Mouse (Mus musculus) liver (tissue): ENCODE measurements around the gene Maml1.

ENCODE experiments used
- DNase-seq: peaks from one replicate; pipeline ENCODE4 v3.0.0-alpha.2; 2020; ENCODE audit warnings: mixed read lengths

The Maml1 gene

DNA sequence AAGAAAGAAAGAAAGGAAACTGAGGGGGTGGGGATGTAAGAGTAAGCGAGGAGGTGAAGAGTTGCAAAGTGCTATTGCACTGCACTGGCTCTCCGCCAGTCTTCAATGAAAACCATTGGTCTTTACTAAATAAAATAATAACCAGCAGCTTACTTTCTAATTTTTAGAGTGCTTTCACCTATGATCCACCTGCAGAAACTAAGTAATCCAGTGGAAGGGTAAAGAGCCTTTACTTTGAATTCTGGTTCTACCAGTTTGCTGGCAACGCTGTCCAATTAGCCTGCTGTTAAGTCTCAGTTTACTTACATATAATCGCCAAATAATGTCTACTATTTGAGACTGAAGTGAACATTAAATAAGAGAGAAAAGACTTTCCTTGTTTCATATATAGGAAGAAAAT is 13.1 kb downstream of the Maml1 start:
- no peak for DNase-seq

DNA sequence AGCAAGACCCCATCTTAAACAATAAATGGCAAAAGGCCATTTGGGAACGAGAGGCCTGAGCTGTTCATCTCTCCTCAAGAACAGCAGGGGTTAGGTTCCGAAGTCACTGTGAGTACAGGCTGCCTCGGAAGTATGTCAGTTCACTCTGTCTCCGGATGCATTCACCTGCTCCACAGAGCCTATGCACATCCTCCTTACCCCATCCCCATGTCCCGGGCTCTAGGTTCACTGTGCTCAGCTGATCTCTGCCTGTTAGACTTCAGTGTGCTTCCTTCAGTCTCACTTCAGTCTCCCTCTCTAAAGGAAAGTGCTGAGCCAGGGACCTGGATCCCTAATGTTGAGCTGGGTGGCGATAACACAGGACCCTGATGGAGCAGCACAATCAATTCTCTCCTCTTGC is 14.4 kb downstream of the Maml1 start:
- no peak for DNase-seq

DNA sequence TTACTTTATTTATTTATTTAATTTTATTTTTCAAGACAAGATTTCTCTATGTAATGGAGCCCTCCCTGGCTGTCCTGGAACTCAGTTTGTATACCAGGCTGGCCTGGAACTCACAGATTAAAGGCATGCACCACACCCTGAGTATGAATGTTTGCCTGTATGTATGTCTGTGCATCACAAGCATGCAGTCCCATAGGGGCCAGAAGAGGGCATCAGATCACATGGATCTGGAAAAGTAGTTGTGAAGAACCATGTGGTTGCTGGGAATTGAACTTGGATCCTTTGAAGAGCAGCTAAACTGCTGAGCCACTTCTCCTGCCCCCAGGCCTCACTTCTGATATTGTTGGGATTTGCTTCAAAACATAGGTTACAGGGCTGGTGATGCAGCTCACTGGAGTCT is 15.1 kb downstream of the Maml1 start:
- no peak for DNase-seq

DNA sequence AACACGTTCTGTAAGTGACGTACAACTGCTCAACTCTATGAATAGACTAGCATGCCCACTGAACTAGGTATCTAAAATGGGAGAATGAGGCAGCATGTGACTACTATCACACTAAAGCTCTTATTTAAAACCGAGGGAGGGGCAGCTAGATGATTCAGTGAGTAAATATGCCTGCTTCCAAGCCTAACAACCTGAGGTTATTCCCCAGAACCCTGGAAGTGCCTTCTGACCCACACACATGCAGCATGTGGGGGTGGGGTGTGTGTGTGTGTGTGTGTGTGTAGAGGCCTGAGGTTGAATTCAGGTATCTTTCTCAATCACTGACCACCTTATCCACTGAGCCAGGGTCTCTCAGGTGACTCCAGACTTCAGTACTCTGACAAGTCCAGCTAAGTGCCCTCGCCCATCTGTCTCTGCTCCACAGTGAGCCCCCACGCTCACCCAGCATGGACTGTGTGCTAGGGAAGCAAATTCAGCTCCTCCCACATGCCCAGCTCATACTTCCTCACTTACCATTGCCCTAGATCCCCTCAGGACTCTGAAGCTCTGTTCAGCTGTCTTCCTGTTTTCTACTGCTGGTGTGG is 16.5 kb downstream of the Maml1 start:
- DNase-seq = no peak

DNA sequence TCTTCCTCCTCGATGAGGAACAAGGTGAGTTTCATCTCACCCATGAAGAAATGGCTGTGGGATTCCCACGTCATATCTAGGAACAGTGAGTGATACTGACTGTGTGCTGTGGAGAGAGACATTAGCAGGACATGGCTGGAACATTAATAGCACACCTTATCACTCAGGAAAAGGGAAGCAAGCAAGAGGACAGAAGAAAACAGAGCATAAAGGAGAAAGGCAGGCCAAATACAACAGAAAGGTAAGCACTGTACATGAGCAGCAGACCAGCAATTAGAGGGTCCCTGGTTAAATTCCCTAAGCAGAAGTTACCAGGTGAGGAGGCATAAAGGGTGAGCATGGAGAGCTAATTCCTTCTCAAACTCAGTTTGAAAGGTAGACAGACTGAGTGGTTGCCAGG is 17.0 kb downstream of the Maml1 start:
- no peak for DNase-seq

DNA sequence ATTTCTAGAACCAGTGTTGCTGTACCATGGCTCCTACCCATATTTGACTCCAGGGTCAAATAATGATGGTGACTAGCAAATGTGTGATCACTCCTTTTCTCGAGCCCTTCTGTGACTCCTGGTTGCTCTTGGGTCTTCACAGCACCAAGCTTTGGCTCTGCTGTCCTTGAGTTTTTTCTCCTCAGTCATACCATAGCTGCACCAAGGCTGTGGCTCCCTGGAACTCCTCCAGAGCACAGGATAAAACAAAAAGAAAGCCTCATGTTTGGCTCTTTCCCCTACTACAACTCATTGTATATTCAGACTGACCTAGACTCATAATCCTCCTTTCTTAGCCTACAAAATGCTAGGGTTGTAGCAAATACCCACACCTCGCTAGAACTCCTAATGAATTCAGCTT is 19.3 kb downstream of the Maml1 start:
- DNase-seq = no peak

DNA sequence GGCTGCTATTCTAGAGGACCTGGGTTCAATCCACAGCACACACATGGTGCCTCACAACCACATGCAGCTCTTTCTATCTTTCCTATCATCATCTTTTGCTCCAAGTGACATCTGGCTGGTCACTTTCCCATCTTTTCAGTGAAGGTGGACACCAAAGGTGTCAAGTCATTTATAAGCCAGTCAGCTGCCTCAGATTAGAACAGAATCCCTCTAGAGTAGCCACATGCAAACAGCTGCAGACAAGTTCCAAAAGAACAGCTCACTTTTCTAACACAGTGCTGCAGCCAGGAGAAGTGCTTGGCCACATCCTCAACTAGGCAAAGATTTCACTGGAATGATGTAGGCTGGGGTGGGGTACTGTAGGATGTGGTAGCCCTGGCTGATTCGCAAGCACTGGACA is 22.2 kb downstream of the Maml1 start:
- DNase-seq = no peak

DNA sequence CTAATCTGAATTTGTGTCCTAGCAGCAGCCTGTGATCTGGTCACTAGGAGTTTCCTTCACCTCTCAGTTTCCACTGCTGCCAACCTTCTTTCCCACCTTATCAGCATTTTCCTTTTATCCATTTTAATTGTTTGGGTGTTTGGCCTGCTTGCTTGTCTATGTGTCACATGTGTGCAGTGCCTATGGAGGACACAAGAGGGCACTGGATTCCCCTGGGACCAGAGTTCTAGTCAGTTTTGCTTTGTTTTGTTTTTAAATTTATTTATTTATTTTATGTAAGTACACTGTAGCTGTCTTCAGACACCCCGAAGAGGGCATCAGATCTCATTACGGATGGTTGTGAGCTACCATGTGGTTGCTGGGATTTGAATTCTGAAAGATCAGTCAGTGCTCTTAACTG is 22.9 kb downstream of the Maml1 start:
- no peak for DNase-seq

DNA sequence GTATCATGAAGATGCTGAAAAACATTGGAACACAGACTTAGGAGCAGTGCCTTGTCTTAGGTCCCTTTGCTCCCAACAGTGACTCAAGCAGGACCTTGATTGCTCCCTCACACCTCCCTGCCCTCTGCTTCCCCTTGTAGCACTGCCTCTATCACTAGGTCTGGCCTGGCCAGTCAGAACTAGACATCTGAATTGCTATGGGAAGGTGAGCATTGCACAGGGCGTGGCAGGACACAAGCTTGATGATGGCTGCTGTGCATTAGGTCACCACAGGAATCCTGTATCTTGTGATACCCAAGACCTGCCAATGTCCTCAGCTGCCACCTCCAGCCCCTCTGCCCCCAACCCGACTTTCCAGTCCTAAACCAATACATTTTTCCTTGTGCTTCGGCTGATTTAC is 25.1 kb downstream of the Maml1 start:
- DNase-seq = no peak

DNA sequence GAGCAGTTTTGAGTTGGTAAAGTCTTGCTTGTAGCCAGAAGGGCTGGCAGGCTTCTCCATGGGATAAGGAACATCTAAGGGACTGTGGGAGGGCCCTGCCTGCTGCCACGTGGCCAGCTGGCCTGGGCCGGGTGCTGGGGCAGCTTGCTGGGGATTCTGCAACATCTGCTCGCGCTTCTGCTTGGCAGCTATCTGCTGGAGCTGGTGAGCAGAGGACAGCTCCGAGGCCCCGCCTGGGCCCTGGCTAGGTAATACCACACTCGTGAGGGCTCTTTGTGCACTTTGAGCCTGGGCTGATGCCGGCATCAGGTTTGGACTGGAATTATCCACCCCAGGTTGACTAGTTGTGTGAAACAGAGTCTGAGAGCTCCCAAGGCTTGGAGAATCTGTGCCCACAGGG is 26.2 kb downstream of the Maml1 start:
- no peak for DNase-seq

DNA sequence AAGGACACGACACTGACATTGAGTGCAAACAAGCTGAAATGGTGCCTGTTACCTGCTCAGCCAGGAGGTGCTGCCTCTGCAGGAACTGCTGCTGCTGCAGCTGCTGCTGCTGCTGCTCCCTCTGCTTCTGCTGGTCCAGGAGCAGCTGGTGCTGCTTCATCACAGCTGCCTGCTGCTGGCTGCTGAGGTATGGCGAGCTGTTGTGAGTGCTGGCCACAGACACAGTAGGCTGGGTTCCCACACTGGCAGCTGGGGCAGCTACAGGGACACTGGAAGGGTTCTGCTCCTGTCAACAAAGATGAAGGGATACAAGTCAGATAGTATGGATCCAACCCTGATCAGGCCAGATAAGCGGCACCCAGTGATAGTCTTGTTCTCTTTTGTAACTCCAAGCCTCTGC is 28.9 kb downstream of the Maml1 start:
- no peak for DNase-seq

DNA sequence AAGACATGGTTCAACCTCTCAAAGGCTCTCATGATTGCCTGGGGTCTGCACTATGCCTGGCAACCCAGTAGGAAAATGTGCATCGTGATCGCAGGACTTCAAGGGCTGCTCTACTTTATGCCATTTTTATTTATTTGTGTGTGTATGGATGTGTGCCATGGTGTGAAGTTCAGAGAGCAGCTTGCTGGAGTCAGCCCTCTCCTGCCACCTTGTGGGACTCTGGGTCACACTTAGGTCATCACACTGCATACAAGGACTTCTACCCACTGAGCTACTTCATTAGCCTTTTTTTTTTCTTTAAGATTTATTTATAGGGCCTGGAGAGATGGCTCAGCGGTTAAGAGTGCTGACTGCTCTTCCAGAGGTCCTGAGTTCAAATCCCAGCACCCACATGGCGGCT is 30.1 kb downstream of the Maml1 start:
- no peak for DNase-seq

DNA sequence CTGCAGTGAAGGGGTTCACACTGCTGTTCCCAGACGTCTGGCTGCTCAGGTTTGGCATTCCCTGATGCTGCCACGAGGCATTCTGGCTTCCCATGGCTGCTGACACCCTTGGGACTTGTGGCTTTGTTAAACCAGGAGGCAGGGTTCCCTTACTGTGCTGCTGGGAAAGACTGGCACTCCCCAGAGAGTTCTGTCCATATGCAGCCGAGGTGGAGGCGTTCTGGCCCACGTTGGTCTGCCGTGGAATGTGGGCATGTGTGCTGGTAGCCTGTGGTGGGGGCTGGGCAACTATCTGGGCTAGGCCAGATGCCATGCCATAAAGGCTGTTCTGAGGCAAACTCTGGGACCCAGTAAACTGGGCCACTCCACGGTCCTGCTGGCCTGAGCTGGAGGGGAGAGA is 33.8 kb downstream of the Maml1 start:
- DNase-seq = no peak

DNA sequence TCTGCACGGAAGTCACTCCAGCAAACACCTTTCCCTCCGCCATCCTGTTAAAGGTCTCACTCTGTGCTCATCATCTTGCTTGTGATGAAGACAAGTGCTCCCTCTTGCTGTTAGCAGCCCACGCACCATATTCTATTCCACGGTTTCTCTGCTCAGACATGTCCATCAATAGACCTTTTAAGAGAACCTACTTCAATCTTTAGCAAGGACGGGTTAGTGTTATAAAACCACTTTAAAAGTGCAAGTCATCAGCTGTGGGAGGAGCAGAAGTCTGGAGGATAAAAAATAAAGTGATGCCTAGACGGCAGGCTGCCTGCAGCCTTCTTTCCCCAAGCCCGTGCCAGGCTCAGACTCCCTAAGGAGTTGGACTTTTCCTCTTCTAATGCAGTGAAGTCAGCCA is 35.5 kb downstream of the Maml1 start:
- no peak for DNase-seq

DNA sequence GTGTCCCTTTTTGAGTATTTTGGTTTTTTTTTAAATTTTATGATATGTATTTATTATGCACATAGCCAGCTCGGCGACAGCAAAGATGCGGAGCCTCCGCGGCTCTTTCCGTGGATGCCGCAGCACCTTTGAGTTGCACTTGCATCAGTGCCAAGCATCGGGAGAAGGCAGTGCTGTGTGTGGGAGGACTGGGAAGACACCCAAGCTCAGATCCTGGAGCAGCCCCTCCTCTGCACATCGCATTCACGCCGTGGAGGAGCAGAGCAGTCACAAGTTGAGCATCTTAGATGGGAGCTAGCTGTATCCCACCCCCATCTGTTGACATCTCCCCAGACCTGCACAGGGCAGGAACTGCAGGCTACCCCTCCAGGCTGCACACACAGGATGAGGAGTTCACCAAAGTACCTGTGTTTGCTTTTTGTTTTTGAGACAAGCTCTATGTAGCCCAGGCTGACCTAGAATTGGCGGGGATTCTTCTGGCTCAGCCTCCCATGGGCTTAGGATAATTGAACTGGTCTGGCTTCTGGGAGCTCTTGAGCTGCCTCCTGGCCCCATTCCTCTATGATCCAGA is 38.0 kb downstream of the Maml1 start:
- no peak for DNase-seq

DNA sequence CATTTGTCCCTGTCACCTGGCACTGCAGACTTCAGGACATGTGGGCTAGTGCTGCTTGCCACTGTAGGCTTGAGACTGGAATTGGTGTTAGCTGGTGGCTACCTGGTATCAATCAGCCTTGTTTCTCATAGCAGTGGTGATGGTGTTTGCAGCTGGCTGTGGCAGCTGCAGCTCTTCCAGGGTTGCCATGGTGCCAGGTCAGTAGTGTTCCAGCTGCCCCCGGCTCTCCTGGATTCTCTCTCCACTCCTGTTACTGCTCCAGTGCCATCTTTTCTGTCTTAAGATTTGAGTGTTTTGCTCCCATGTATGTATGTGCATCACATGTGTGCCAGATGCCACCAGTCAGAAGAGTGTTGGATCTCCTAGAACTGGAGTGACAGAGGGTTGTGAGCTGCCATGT is 38.7 kb downstream of the Maml1 start:
- DNase-seq = no peak

DNA sequence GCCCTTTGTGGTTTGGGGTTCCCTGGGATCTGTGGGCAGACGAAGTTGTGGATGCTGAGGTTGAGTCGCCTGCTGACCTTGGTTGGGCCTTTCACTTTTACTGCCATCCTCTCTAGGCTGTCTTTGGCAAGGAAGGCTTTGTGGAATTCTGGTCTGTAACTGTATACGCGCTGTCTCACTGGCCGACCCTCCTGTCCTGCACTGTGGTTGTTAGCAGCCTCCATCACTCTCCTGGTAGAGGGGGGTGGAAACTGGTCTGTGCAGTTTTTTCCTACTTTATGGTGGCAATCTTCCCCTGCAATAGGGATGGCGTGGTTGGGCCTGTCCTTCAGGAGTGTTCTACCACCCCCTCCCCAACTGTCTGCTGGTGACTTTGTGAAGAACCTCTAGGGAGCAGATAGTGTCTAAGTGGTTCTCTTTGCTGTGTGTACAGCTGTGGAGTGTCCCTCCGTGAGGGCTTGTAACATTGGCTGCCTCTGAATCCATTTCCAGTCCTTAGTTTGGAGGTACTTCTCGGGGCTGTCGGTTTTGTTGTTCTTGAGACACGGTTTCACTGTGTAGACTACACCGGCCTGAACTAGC is 39.3 kb downstream of the Maml1 start:
- DNase-seq = no peak

DNA sequence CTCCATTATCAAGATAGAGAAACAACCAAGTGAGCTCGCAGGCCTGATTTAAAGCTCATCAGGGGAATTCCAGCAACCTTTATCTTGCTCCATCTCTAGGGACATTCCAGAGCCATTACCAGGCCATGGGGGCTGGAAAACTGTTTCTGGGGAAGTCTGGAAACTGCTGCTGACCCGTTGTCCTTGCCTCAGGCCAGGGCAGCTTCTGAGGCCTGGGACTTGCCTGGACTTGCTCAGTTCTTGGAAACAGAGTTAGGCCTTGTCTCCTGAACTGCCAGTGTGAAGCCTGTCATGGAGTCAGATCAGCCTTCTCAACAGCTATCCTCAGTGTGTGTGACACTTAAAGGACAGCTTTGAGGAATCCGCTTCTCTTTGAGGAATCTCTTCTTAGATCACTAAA is 39.9 kb downstream of the Maml1 start:
- no peak for DNase-seq

DNA sequence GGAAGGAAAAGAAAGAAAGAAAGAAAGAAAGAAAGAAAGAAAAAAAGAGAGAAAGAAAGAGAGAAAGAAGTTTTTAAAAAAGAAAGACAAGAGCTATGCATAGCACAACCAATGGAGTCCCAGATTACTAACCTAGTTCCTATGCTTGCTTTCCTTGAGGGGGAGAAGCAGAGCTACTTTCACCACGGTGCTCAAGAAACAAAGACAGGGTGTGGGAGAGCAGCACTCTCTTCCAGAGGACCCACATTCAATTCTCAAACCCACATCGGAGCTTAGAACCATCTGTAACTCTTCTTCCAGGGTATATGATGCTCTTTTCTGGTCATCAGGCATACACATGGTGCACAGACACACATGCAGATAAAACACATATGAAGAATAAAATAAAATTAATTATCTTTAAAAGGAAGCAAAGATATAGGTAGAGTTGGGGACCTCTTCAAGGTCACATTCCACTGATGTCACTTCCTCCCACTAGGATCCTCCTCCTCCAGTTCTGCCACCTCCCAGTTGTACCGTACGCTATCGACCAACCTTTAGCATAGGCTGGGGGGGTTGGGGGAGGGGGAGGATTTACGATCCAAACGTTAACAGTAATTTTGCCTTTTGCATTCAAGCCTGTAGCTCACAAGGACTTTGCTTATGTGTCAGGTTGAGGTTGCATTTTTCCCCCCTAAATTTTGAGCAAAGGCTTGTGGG is 43.5 kb downstream of the Maml1 start:
- DNase-seq = no peak

DNA sequence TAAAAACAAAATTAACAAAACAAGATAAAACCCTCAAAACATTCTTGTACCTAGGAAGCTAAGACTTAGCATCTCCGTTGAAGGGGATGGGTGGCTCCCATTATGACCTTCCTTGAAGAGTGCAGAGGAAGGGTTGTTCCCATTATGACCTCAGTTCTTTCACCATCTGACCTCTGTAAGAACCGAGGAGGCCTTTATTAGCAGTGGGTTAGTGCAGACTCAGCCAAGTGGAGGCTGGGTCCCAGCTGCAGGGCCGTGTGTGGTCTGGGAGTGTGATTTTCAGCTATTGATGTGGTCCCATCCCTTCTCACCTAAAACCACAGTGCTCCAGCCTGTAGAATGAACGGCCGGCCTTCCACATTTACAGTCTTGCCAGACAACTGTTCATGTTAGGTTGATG is 46.8 kb downstream of the Maml1 start:
- no peak for DNase-seq

DNA sequence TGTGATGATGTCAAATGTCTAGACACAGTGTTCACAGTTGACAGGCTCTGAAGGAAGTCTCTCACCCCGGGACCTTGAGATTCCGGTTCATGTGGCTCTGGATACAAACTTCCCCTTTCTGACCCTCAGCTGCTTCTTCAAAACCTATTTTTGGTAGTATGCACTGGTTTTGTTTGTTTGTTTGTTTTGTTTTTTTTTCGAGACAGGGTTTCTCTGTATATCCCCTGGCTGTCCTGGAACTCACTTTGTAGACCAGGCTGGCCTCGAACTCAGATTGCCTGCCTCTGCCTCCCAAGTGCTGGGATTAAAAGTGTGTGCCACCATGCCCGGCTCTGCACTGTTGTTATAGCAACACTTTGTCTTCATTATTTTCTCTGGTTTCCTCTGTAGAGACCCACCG is 48.2 kb downstream of the Maml1 start:
- no peak for DNase-seq

DNA sequence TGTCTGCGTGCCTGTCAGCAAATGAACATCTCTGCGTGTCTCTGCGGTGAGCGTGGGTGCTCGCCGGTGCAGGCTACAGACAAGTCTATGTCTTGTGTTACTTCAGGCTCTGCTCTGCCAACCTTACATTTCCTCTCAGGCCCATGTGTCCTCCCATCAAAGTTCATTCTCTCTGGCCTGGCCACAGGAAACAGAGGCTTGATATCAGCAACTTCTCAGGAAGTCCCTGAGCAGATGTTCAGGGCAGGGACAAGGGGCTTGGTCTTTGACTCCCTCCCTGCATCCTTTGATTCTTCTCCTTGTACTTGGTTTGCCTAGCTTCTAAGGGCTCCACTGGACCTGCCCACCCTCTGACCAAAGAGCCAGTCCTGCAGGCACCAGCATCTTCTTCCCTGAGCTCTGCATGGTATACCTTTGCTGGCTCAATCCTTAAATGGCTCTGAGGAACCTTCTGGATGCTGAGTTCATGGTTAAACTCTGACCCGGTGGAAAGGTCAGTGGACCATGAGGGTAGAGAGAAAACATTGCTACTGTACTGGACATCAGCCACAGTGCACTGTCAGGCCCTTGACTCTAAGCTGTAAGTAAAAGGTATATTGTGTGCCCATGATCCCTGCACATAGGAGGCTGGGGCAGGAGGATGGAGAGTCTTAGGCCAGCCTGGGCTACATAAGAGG is 51.7 kb downstream of the Maml1 start:
- DNase-seq = no peak

DNA sequence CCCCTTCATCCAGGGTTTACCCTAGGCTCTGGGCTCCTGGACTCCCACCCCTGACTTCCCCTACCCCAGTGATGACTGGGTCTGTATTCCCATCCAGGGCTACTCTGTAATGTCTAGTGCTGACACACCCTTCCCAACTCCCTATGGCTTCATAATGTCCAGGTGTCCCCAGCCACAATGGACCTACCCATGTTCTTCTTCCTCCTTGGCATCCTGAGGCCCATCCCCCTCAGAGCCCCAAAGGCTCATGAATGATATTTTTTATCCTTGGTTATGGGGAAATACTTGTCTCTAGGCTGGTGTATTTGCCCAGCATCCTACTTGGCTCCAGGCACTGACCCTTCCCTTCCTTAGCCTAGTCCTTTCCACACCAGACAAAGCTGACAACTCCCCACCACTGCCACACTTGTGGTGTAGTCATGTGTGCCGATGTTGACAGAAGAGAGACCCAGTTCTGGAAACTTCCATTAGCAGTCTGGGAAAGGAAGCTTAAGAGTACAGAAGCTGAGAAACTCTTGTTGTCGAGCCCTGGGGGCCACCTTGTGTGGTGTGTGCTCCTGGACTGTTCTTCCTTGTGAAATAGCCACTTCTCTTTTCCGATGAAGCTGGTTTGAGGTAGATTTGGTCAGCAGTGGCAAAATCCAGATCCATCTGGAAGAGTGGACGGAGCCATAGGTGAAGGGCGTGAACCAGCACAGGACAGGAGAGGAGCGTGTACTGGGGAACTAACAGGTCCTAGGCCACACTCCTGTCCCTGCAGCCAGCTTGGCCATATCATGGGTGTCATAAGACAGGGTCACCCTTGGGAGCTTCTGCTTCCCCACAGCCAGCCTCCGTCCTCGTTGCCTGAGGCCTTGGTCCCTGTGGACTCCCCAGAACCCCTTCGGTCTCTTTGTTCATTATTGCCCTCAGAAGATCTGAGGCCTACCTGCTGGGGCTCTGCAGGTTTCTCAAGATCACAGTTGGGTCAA is 53.0 kb downstream of the Maml1 start:
- no peak for DNase-seq
